Mouse (Mus musculus) hindbrain, embryonic 16.5 days (tissue): ENCODE data around the gene Coro1a. TPM values are rescaled to one million over a fixed set of nuclear protein-coding genes. Genes with fewer than 3 reads are reported as not detected.
"Not testable (repeated sequence)": the region's sequence is repeated elsewhere in the genome, so short reads cannot be mapped to it uniquely, and the experiment has no call there.

Source experiments
- ATAC-seq: fragments of 200-750 bp; cut with Nextera tagmentation; 2 replicates; pipeline ENCODE4 v1.8.0; 2017; ENCODE audit warnings: moderate TSS enrichment, moderate library complexity
- H3K27ac ChIP-seq: fragments of 300-500 bp; sonication (generic); 2 replicates; pipeline ENCODE4 v1.5.1; 2014; ENCODE audit warnings: low read depth, mild to moderate bottlenecking, control low read depth, low read length, moderate library complexity
- H3K27me3 ChIP-seq: fragments of 300-500 bp; sonication (generic); replicated peaks from 2 replicates; pipeline ENCODE4 v1.6.1; 2014; ENCODE audit warnings: low read length; ENCODE audit not compliant: control insufficient read depth, insufficient read depth
- H3K36me3 ChIP-seq: fragments of 300-500 bp; sonication (generic); 2 replicates; pipeline ENCODE4 v1.6.1; 2014; ENCODE audit warnings: mild to moderate bottlenecking, low read length, moderate library complexity, mixed read lengths; ENCODE audit not compliant: control insufficient read depth, insufficient read depth
- H3K4me1 ChIP-seq: fragments of 300-500 bp; sonication (generic); 2 replicates; pipeline ENCODE4 v1.6.1; 2014; ENCODE audit warnings: low read depth, low read length; ENCODE audit not compliant: control insufficient read depth, insufficient read depth
- H3K4me2 ChIP-seq: fragments of 300-500 bp; sonication (generic); 2 replicates; pipeline ENCODE4 v1.6.1; 2014; ENCODE audit warnings: mild to moderate bottlenecking, low read length, control low read depth, moderate library complexity
- H3K4me3 ChIP-seq: fragments of 300-500 bp; sonication (generic); 2 replicates; pipeline ENCODE4 v1.5.1; 2014; ENCODE audit warnings: mild to moderate bottlenecking, low read length, control low read depth, moderate library complexity
- H3K9ac ChIP-seq: fragments of 300-500 bp; sonication (generic); 2 replicates; pipeline ENCODE4 v1.6.1; 2014; ENCODE audit warnings: low read depth, mild to moderate bottlenecking, control low read depth, low read length, moderate library complexity
- H3K9me3 ChIP-seq: fragments of 300-500 bp; sonication (generic); 2 replicates; pipeline ENCODE4 v1.6.1; 2014; ENCODE audit warnings: mild to moderate bottlenecking, low read length, moderate library complexity; ENCODE audit not compliant: control insufficient read depth
- WGBS: fragments of 180-500 bp; shearing (Covaris S2); extraction: QIAGEN DNeasy Blood & Tissue Kit; methylation state at CpG from one replicate; pipeline ENCODE4 v1.1.7; 2014; 5-methylcytosine and 5-hydroxymethylcytosine counted together
- polyA plus RNA-seq: library from polyadenylated mRNA; unstranded; fragments of >200 nt; fragmentation: Nextera tagmentation; extraction: Ambion mirVana; gene quantifications from 2 replicates; pipeline ENCODE4 v1.2.1, GENCODE M21; 2015

The Coro1a gene
- polyA plus RNA-seq, 1 experiment from 2014 or later = 125 TPM

DNA sequence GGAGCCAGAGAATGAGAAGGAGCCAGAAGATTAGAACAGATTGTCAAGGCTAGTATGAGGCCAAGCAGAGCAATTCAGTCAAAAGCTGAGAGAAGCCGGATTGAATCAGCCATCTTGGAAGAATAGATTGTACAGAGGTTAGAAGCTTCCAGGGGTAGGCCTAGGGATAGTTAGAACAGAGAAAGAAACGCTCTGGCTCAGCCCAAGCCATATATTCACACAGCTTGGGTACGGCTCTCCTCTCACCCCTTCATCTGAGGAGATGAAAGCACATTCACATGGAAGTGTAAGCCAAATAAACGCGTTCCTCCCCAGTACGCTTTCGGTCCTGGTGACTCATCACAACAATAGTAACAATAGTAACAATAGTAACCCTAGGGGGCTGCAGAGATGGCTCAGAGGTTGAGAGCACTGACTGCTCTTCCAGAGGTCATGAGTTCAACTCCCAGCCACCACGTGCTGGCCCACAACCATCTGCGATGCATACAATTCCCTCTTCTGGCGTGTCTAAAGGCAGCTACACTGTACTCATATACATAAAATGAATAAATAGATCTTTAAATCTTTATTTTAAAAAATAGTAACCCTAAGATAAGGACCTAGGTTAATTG, 13.0 kb downstream of the Coro1a start:
- H3K27ac ChIP-seq = no peak overlapping the region
- H3K9me3 ChIP-seq = no peaks in the 10 kb centered on the region
- no peaks in the 10 kb centered on the region for H3K27me3 ChIP-seq
- peak overlapping the region; percentile 53 for H3K4me3 ChIP-seq
- peaks cover 24% of the 10 kb centered on the region for H3K4me1 ChIP-seq
- WGBS = 14% methylated on average over 10 of the region's 10 CpGs
- H3K9ac ChIP-seq = peak overlapping the region; percentile 73
- H3K36me3 ChIP-seq = peaks cover 17% of the 10 kb centered on the region
- peak overlapping the region; percentile 89 for H3K4me2 ChIP-seq
- ATAC-seq = no peak

DNA sequence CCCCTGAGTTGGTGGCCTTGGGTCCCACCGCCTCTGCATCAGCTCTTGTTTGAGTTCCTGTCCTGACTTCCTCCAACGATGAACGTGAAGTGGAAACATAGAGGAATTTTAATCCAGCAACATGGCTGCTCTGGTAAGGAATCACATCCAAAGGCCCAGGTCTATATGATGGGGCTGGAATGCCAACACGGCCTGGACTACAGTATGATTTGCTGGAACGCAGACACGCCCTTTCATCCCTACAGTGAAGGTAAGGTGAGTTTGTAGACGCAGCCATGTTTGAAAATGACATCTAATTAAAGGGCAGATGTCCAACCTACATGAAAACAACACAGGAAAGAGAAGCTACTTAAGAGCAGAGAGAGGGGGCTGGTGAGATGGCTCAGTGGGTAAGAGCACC, 13.8 kb downstream of the Coro1a start:
- Histone ChIP-seq H3K36me3 (peaks cover 13% of the 10 kb centered on the region), H3K27ac (no peak overlapping the region), H3K4me1 (peaks cover 24% of the 10 kb centered on the region), H3K4me2 (peak overlapping the region; percentile 33), H3K9ac (no peak overlapping the region), H3K27me3 (no peaks in the 10 kb centered on the region), H3K4me3 (no peak overlapping the region), H3K9me3 (no peaks in the 10 kb centered on the region)
- ATAC-seq = no peak
- 85% methylated on average over 7 of the region's 7 CpGs for WGBS

DNA sequence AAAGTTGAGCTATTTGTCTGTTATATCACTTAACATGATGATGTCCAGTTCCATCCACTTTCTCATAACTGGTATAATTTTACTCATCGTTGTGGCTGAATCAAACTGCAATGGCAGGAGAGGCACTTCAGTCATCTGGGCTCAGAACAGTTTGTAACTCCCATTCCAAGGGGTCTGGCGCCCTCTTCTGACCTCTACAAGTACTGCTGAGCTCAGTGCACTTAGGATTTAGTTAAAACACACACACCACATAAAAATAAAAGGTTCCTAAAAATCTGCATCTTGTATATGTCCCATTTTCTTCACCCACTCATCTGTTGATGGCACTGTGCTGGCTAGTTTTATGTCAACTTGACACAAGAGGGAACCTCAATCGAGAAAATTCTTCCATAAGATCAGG, 14.3 kb downstream of the Coro1a start:
- Histone ChIP-seq H3K27ac (no peak overlapping the region), H3K4me3 (no peak overlapping the region), H3K4me1 (peaks cover 24% of the 10 kb centered on the region), H3K4me2 (no peak overlapping the region; the same call in none of the 2 replicates), H3K27me3 (no peaks in the 10 kb centered on the region), H3K36me3 (peaks cover 13% of the 10 kb centered on the region), H3K9me3 (no peaks in the 10 kb centered on the region), H3K9ac (no peak overlapping the region)
- ATAC-seq = no peak
- 36% methylated on average over 3 of the region's 3 CpGs for WGBS

DNA sequence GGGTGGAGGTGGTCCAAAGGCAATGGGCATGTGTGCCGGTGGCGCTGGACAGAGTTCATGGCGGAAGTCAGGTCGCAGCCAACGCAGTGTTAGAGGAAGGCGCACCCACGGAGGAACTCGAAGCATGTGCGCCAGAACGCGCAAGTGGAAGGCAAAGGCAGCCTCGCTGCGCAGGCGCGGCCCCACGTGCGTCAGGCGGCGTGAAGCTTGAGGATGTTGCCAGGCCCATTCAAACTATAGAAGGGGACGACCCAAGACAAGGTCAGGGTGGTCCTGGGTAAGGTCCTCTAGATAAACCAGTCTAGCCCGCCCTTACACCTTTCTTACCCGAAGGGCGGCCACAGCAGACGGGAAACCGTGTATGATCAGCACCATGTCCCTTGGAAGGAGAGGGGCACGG, 15.2 kb downstream of the Coro1a start:
- ATAC-seq = no peak
- Histone ChIP-seq H3K4me2 (no peak overlapping the region), H3K27ac (no peak overlapping the region), H3K4me1 (peaks cover 24% of the 10 kb centered on the region), H3K4me3 (no peak overlapping the region), H3K27me3 (no peaks in the 10 kb centered on the region), H3K9me3 (no peaks in the 10 kb centered on the region), H3K9ac (no peak overlapping the region), H3K36me3 (peaks cover 13% of the 10 kb centered on the region)
- WGBS = 94% methylated on average over 26 of the region's 26 CpGs

DNA sequence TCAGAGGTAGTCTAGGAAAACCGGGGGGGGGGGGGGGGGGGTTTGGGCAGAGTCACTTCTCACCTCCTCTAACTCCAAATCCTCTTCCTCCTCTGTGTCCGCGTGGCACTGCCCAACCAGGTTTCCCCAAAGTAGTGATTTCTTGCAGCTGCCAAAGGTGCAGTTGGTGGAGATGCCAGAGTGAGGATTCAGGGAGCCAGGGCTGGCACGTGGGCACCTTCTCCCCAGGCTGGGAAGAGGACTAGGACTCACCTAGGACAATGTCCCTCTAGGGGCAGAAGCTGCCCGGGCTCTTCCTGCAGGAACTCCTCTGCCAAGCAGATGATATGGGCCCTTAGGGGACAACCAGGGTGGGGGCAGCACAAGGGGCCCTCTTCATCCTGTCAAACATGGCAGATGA, 15.9 kb downstream of the Coro1a start:
- Histone ChIP-seq H3K27me3 (no peaks in the 10 kb centered on the region), H3K4me1 (peaks cover 16% of the 10 kb centered on the region), H3K4me3 (no peak overlapping the region), H3K27ac (no peak overlapping the region), H3K9me3 (no peaks in the 10 kb centered on the region), H3K9ac (no peak overlapping the region), H3K4me2 (no peak overlapping the region), H3K36me3 (peaks cover 13% of the 10 kb centered on the region)
- WGBS = 81% methylated on average over 5 of the region's 5 CpGs
- no peak for ATAC-seq

DNA sequence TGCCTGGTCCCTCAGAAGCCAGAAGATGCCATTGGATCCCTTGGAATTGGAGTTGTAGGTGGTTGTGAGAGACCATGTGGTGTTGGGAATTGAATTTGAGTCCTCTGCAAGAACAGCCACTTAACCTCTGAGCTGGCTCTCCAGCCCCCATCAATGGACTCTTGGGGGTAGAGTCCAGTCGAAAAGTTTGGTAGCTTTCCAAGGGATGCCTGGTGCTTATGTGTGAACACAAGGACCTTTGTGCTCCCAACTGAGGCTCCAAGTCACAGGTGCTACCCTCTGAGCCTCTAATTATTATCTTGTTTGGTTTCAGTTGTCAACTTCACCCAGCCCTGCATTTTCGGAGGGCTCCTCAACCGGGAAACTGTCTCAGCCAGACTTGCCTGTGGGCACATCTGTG, 16.9 kb downstream of the Coro1a start:
- Histone ChIP-seq H3K4me2 (no peak overlapping the region), H3K36me3 (peaks cover 13% of the 10 kb centered on the region), H3K4me1 (peaks cover 13% of the 10 kb centered on the region), H3K9ac (no peak overlapping the region), H3K27me3 (no peaks in the 10 kb centered on the region), H3K27ac (no peak overlapping the region), H3K9me3 (no peaks in the 10 kb centered on the region), H3K4me3 (no peak overlapping the region)
- WGBS = 87% methylated on average over 3 of the region's 3 CpGs
- no peak for ATAC-seq

DNA sequence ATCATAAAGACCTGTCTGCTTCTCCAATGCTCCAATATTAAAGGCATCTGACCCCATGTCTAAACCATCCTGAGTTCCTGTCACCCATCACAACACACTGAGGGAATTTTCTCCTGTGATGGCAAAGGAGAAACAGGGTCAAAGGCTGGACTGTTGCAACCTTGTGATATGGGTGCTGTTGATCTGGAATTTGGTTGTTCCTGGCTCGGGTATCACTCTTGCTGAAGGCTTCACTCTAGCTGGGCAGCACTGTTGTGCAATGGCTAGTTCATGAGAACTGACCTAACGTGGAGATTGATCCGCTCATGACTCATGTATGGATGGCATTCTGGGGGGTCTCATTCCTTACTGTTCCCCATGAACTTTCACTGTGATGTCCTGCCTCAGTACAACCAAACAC, 18.6 kb downstream of the Coro1a start:
- ATAC-seq = no peak
- no peaks in the 10 kb centered on the region for H3K9me3 ChIP-seq
- H3K27ac ChIP-seq = no peak overlapping the region
- 89% methylated on average over 3 of the region's 3 CpGs for WGBS
- H3K27me3 ChIP-seq = no peaks in the 10 kb centered on the region
- peaks cover 13% of the 10 kb centered on the region for H3K36me3 ChIP-seq
- no peak overlapping the region for H3K9ac ChIP-seq
- H3K4me3 ChIP-seq = no peak overlapping the region
- H3K4me2 ChIP-seq = no peak overlapping the region
- peaks cover 7% of the 10 kb centered on the region for H3K4me1 ChIP-seq

DNA sequence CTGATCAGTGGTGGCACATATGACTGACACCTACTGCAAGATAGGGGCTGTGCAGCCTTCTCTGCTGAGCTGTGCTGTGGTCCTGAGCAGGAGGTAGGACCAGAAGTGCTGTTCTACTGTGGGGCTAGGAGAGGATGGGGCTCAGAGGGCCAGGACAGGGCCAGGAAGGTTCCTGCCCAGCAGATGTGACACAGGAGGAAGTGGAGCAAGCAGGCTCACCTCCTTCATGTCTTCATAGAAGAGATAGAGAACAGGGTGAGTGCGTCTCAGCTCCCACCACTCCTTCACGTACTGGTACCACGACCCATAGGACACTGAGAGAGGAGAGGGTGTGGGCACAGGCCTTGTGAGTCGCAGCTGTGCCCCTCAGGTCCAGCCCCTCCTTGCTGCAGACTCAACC, 19.4 kb downstream of the Coro1a start:
- not testable (repeated sequence) for H3K4me3 ChIP-seq, H3K27ac ChIP-seq, ATAC-seq, H3K9ac ChIP-seq, H3K4me1 ChIP-seq, H3K27me3 ChIP-seq, H3K9me3 ChIP-seq, H3K4me2 ChIP-seq
- 96% methylated on average over 4 of the region's 4 CpGs for WGBS
- H3K36me3 ChIP-seq = peaks cover 13% of the 10 kb centered on the region

DNA sequence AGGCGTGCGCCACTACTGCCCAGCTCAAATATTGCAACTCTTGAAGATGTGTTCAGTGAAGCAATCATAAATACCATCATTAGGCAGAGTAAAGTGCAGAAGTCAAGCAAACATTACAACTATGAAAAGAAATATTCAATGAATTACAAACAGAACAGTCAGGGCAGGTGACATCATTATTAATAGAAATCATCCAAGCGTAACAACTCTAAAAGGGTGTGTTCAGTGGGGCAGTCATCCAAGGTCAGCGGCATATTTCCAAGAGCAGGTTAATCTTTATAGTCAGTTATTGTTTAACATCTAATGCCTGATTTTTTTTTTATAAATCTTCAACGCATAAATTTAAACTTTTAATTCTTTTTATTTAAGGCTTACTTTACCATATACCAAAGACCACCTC, 26.4 kb downstream of the Coro1a start:
- H3K9ac ChIP-seq = no peak overlapping the region
- H3K4me3 ChIP-seq = no peak overlapping the region
- H3K27ac ChIP-seq = no peak overlapping the region
- H3K4me1 ChIP-seq = no peaks in the 10 kb centered on the region
- no peaks in the 10 kb centered on the region for H3K9me3 ChIP-seq
- WGBS = 94% methylated on average over 5 of the region's 5 CpGs
- no peaks in the 10 kb centered on the region for H3K27me3 ChIP-seq
- no peak overlapping the region for H3K4me2 ChIP-seq
- ATAC-seq = no peak
- peaks cover 2% of the 10 kb centered on the region; the same call in 1 of the 2 replicates for H3K36me3 ChIP-seq

DNA sequence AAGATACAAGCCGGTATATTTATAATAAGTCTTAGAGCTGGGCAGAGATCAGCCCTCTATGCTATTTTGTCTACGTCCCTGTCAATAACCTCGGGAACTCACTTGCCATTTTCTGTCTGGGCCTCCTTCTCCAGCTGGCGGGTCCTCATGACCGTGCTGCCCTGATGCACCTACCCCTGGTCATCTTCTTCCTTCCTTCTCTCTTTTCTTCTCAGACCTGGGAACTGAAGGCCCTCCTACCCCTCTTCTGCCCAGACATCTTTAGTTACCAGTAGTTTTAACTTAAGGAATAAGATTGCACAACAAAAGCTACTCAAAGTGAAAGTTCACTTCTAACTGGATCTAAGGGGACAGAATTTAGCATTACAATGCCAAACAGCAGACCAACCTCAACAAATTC, 27.9 kb downstream of the Coro1a start:
- Histone ChIP-seq H3K27ac (no peak overlapping the region), H3K4me1 (no peaks in the 10 kb centered on the region), H3K4me3 (no peak overlapping the region), H3K9me3 (no peaks in the 10 kb centered on the region), H3K27me3 (no peaks in the 10 kb centered on the region), H3K9ac (no peak overlapping the region), H3K4me2 (no peak overlapping the region), H3K36me3 (peaks cover 2% of the 10 kb centered on the region; the same call in 1 of the 2 replicates)
- ATAC-seq = no peak
- 91% methylated on average over 5 of the region's 5 CpGs for WGBS
